Mouse (Mus musculus) intestine, postnatal 0 days (tissue): ENCODE data around the gene Olfr635. TPM values are rescaled to one million over a fixed set of nuclear protein-coding genes. Genes with fewer than 3 reads are reported as not detected.

Source experiments
- ATAC-seq: fragments of 200-750 bp; cut with Nextera tagmentation; 2 replicates; pipeline ENCODE4 v1.8.0; 2017; ENCODE audit warnings: mild to moderate bottlenecking, moderate TSS enrichment, moderate library complexity
- H3K27ac ChIP-seq: fragments of 300-500 bp; sonication (generic); 2 replicates; pipeline ENCODE4 v1.5.1; 2014; ENCODE audit warnings: mild to moderate bottlenecking, low read depth, low read length, moderate library complexity
- H3K27me3 ChIP-seq: fragments of 300-500 bp; sonication (generic); replicated peaks from 2 replicates; pipeline ENCODE4 v1.6.1; 2014; ENCODE audit warnings: low read length, mixed read lengths; ENCODE audit not compliant: control insufficient read depth, insufficient read depth
- H3K36me3 ChIP-seq: fragments of 300-500 bp; sonication (generic); 2 replicates; pipeline ENCODE4 v1.6.1; 2014; ENCODE audit warnings: mild to moderate bottlenecking, moderate library complexity; ENCODE audit not compliant: control insufficient read depth, insufficient read depth
- H3K4me1 ChIP-seq: fragments of 300-500 bp; sonication (generic); replicated peaks from 2 replicates; pipeline ENCODE4 v1.6.1; 2014; ENCODE audit warnings: antibody characterized with exemption, low read length, mixed read lengths; ENCODE audit not compliant: control insufficient read depth, insufficient read depth
- H3K4me2 ChIP-seq: fragments of 300-500 bp; sonication (generic); replicated peaks from 2 replicates; pipeline ENCODE4 v1.6.1; 2014; ENCODE audit warnings: low read depth, mild to moderate bottlenecking, moderate library complexity
- H3K4me3 ChIP-seq: fragments of 300-500 bp; sonication (generic); 2 replicates; pipeline ENCODE4 v1.5.1; 2014; ENCODE audit warnings: low read depth, low read length
- H3K9ac ChIP-seq: fragments of 300-500 bp; sonication (generic); 2 replicates; pipeline ENCODE4 v1.6.1; 2014; ENCODE audit warnings: mild to moderate bottlenecking, low read depth, low read length
- H3K9me3 ChIP-seq: fragments of 300-500 bp; sonication (generic); 2 replicates; pipeline ENCODE4 v1.6.1; 2016; ENCODE audit warnings: mixed run types; ENCODE audit not compliant: control insufficient read depth
- CTCF ChIP-seq: sonication (generic); IDR thresholded peaks from 2 replicates; pipeline ENCODE4 v1.5.1; 2016; ENCODE audit warnings: low read depth, mild to moderate bottlenecking, control low read depth, antibody characterized with exemption, moderate library complexity
- WGBS: fragments of 180-500 bp; shearing (Covaris S2); extraction: QIAGEN DNeasy Blood & Tissue Kit; methylation state at CpG from one replicate; pipeline ENCODE4 v1.1.7; 2014; 5-methylcytosine and 5-hydroxymethylcytosine counted together
- polyA plus RNA-seq: library from polyadenylated mRNA; unstranded; fragments of >200 nt; fragmentation: Nextera tagmentation; extraction: Ambion mirVana; gene quantifications from 2 replicates; pipeline ENCODE4 v1.2.1, GENCODE M21; 2015

The Olfr635 gene
- polyA plus RNA-seq, 1 experiment from 2014 or later: not detected

DNA sequence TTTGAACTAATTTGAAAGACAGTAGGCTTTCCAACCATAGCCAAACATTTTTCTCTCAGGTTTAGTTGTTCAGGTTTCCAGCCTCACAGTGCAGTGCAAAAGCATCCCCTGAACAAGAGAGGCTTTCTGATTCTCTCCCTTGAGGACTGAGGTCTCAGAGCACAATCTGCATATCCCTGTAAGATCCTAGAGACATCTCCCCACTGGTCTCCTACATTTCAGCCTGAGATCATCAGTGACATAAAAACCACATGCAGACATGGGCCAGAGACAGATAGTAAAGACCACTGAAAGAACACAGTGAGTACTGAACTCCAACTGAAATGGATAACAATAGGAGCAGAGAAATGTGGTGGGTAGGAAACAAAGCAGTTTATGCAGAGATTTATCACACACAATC, 27.5 kb downstream of the Olfr635 start, which contains the start of gene Olfr638:
Olfr638 (plus strand) TSS at position 301 of the 400 bp plus-strand sequence.
- ATAC-seq: no peak
- TF ChIP-seq CTCF: no peak
- no peak within 1 kb of the TSS for H3K4me3 ChIP-seq

GRCm38 (mm10) chr7:103999124-103999523, 28.2 kb downstream of the Olfr635 start:
- no peaks in the 10 kb centered on the region for H3K27me3 ChIP-seq
- no peaks in the 10 kb centered on the region for H3K9me3 ChIP-seq
- no peak for TF ChIP-seq CTCF
- H3K4me3 ChIP-seq: no peak overlapping the region
- H3K4me1 ChIP-seq: no peaks in the 10 kb centered on the region
- no peak for ATAC-seq
- H3K4me2 ChIP-seq: no peak overlapping the region
- H3K36me3 ChIP-seq: no peaks in the 10 kb centered on the region
- H3K9ac ChIP-seq: no peak overlapping the region
- H3K27ac ChIP-seq: no peak overlapping the region

More for the DNA sequence above, 27.5 kb downstream of the Olfr635 start, which contains the start of gene Olfr638:
- no peaks in the 10 kb centered on the region for H3K36me3 ChIP-seq
- no peaks in the 10 kb centered on the region for H3K9me3 ChIP-seq
- H3K9ac ChIP-seq: no peak within 1 kb of the TSS
- H3K4me2 ChIP-seq: no peak within 1 kb of the TSS
- no peaks in the 10 kb centered on the region for H3K27me3 ChIP-seq
- H3K4me1 ChIP-seq: no peaks in the 10 kb centered on the region
- no peak within 1 kb of the TSS for H3K27ac ChIP-seq

DNA sequence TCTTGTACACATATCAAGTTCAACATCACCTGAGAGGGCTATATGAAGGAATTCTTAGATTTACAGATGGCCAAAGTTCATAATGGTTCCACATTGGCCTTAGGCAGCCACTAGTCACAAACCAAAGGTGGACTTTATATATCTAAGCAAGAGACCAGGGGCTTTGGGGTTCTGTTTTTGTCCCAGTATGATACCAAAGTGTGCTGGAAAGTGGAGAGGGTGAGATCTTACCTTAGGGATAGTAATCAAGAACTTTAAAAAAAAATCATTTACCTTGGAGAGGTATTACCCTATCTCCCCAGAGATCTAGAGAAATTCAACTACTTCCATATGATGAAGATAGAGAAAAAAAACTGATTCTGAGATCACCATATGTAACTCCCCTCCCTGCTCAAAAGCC, 46.3 kb downstream of the Olfr635 start, which contains the start of gene Olfr639:
Olfr639 (minus strand) TSS at position 101 of the 400 bp plus-strand sequence.
- ATAC-seq: no peak
- Histone ChIP-seq H3K27ac (no peak within 1 kb of the TSS), H3K4me2 (no peak within 1 kb of the TSS), H3K4me1 (no peaks in the 10 kb centered on the region), H3K27me3 (no peaks in the 10 kb centered on the region), H3K9ac (no peak within 1 kb of the TSS), H3K9me3 (no peaks in the 10 kb centered on the region), H3K36me3 (no peaks in the 10 kb centered on the region), H3K4me3 (no peak within 1 kb of the TSS)
- no peak for TF ChIP-seq CTCF

DNA sequence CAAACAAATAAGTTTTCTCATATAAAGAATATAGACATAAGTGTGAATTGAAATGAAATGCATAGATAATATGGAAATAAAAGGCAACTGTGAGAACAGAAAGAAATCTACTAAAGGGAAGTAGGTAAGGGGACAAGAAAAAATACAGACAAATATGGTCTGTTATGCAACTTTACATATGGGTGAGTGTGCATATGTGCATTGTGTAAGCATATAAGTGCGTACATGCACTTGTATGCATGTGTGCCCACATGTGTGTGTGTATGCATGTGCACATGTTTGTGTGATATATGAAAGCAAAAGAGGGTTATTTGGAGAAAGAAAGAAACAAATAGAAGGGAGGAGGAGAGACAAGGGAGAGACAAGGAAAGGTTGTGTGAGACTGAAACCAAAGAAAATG, 48.0 kb downstream of the Olfr635 start:
- no peak for ATAC-seq
- WGBS: 79% methylated on average over 1 of the region's 1 CpGs

DNA sequence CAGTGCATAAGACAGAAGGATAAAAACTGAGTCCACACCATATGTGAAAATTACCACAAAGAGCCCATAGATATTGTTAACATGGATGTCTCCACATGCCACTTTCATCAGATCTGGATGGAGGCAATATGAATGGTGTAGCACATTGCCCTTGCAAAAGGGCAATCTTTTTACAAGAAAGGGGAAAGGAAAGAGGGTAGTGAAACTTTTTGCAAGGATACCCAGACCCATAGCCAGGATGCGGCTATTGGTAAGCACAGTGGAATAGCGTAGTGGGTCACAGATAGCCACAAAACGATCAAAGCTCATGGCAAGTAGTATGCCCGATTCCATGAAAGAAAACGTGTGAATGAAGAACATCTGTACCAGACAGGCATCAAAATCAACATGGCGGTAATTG, 50.7 kb downstream of the Olfr635 start:
- no peak overlapping the region for H3K9ac ChIP-seq
- H3K4me3 ChIP-seq: no peak overlapping the region
- WGBS: 86% methylated on average over 6 of the region's 6 CpGs
- no peak for ATAC-seq
- no peaks in the 10 kb centered on the region for H3K36me3 ChIP-seq
- no peaks in the 10 kb centered on the region for H3K27me3 ChIP-seq
- H3K9me3 ChIP-seq: no peaks in the 10 kb centered on the region
- H3K4me2 ChIP-seq: no peak overlapping the region
- no peaks in the 10 kb centered on the region for H3K4me1 ChIP-seq
- H3K27ac ChIP-seq: no peak overlapping the region
- no peak for TF ChIP-seq CTCF

More for the DNA sequence above, 48.0 kb downstream of the Olfr635 start:
- no peaks in the 10 kb centered on the region for H3K9me3 ChIP-seq
- H3K27ac ChIP-seq: no peak overlapping the region
- no peaks in the 10 kb centered on the region for H3K4me1 ChIP-seq
- H3K9ac ChIP-seq: no peak overlapping the region
- TF ChIP-seq CTCF: no peak
- no peaks in the 10 kb centered on the region for H3K27me3 ChIP-seq
- H3K36me3 ChIP-seq: no peaks in the 10 kb centered on the region
- no peak overlapping the region for H3K4me3 ChIP-seq
- H3K4me2 ChIP-seq: no peak overlapping the region

GRCm38 (mm10) chr7:104025473-104025872, 54.5 kb downstream of the Olfr635 start, which contains the start of gene Olfr640:
Gene Olfr640, minus strand, starts transcription at chr7:104025573.
- no peak for ATAC-seq
- Histone ChIP-seq H3K27me3 (no peaks in the 10 kb centered on the region), H3K27ac (no peak within 1 kb of the TSS), H3K4me3 (no peak within 1 kb of the TSS), H3K36me3 (no peaks in the 10 kb centered on the region), H3K4me2 (no peak within 1 kb of the TSS), H3K4me1 (no peaks in the 10 kb centered on the region), H3K9me3 (no peaks in the 10 kb centered on the region), H3K9ac (no peak within 1 kb of the TSS)
- no peak for TF ChIP-seq CTCF
- WGBS: 75% methylated on average over 6 of the region's 6 CpGs

GRCm38 (mm10) chr7:104026978-104027377, 56.0 kb downstream of the Olfr635 start:
- Histone ChIP-seq H3K4me2 (no peak overlapping the region), H3K4me3 (no peak overlapping the region), H3K36me3 (no peaks in the 10 kb centered on the region), H3K9ac (no peak overlapping the region), H3K9me3 (no peaks in the 10 kb centered on the region), H3K27me3 (no peaks in the 10 kb centered on the region), H3K27ac (no peak overlapping the region), H3K4me1 (no peaks in the 10 kb centered on the region)
- ATAC-seq: no peak
- TF ChIP-seq CTCF: no peak
- WGBS: 75% methylated on average over 3 of the region's 3 CpGs
